Comparison of ENCODE assay signal across 8 mouse cellular contexts in the genomic region with DNA sequence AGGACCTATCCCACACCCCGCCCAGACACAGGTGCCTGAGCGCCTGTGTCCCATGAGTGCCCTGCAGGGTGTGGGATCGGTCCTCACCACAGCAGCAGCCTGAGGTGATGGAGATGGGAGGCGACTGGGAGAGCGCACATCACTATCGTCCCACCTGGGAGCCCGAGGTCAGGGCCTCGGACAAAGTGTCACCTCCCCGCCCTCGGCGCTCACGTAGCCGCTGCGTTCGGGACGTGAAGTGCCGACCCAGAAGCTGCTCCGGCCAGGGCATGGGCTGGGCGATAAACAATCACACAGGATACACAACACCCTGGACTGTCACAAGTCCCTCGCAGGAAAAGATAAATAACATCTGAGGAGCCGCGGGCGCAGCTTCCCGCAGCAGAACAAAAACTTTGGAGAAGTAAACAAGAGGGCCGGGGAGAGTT. TPM values are rescaled to one million over a fixed set of nuclear protein-coding genes. Genes with fewer than 3 reads are reported as not detected.
A peak's percentile ranks its signal among the peaks of the same experiment; 100 is the strongest.
DNase-seq lines count a peak whose midpoint lies in the region; ATAC-seq and TF ChIP-seq lines count a peak whose summit lies in the region.

No protein-coding gene starts in this region.

- no peaks in the 10 kb centered on the region for H3K36me3 ChIP-seq in heart, embryonic 14.5 days (ENCODE audit: control insufficient read depth, insufficient read depth, low read length)
- no peaks in the 10 kb centered on the region for H3K36me3 ChIP-seq in kidney, postnatal 0 days (ENCODE audit: insufficient read depth, low read length)

- no peak for ATAC-seq in heart, embryonic 14.5 days (ENCODE audit: insufficient number of reproducible peaks, insufficient read depth, low FRiP score, low read depth)
- 0 out of 2 replicates have a peak, but pooled peaks have one; percentile 18 for ATAC-seq in kidney, postnatal 0 days (replicated peaks; ENCODE audit: low FRiP score, low read depth)

- peaks cover 8% of the 10 kb centered on the region for H3K27me3 ChIP-seq in heart, embryonic 14.5 days (ENCODE audit: control insufficient read depth, insufficient read depth, low read length)
- H3K27me3 ChIP-seq in kidney, postnatal 0 days (ENCODE audit: insufficient read depth, low read length) = peaks cover 6% of the 10 kb centered on the region; the same call in 1 of the 2 replicates

- no peak overlapping the region for H3K27ac ChIP-seq in heart, embryonic 14.5 days (replicated peaks in 1 of 2; ENCODE audit: control insufficient read depth in 1 of 2, insufficient read depth in 1 of 2, low read depth in 2 of 2, low read length in 2 of 2)
- peak overlapping the region; percentile 19; the same call in 1 of the 2 replicates for H3K27ac ChIP-seq in kidney, postnatal 0 days

- WGBS in heart, embryonic 14.5 days = 2% methylated on average over 25 of the region's 25 CpGs
- 2% methylated on average over 25 of the region's 25 CpGs for WGBS in kidney, postnatal 0 days

- peak overlapping the region; percentile 39; the same call in 1 of the 2 replicates for H3K9ac ChIP-seq in heart, embryonic 14.5 days (ENCODE audit: low read length)
- H3K9ac ChIP-seq in kidney, postnatal 0 days (ENCODE audit: low read depth, low read length) = no peak overlapping the region

- peak overlapping the region; percentile 21 to 30 for H3K4me3 ChIP-seq in heart, embryonic 14.5 days (ENCODE audit: control insufficient read depth in 1 of 2, insufficient read depth in 1 of 2, low read depth in 1 of 2, low read length in 2 of 2)
- H3K4me3 ChIP-seq in kidney, postnatal 0 days (replicated peaks; ENCODE audit: low read depth, low read length) = peak overlapping the region; percentile 6; the same call in 1 of the 2 replicates

- peaks cover 17 to 18% of the 10 kb centered on the region in 2 experiments for H3K4me1 ChIP-seq in heart, embryonic 14.5 days (ENCODE audit: control insufficient read depth in 2 of 2, insufficient read depth in 2 of 2, low read length in 2 of 2)
- peaks cover 8% of the 10 kb centered on the region; the same call in 1 of the 2 replicates for H3K4me1 ChIP-seq in kidney, postnatal 0 days (replicated peaks; ENCODE audit: insufficient read depth, low read length)

- DNase-seq in adrenal gland, adult (ENCODE audit: inconsistent age in 2 of 2, low spot score in 1 of 2) = peak; percentile 70 to 71
- DNase-seq in adrenal gland, postnatal 4 days (ENCODE audit: low spot score in 2 of 2) = no peak
- peak; percentile 38 for DNase-seq in kidney, postnatal 0 days (ENCODE audit: low spot score)
- peak; percentile 71 for DNase-seq in lung, postnatal 36 days
- no peak for DNase-seq in left cerebral cortex, adult 18-20 months (ENCODE audit: low spot score in 2 of 2)
- DNase-seq in thymus, postnatal 10 days (ENCODE audit: low spot score in 2 of 2) = no peak
- no peak for DNase-seq in layer of hippocampus, postnatal 36 days

- H3K4me2 ChIP-seq in heart, embryonic 14.5 days (ENCODE audit: low read length) = peak overlapping the region; percentile 66
- H3K4me2 ChIP-seq in kidney, postnatal 0 days (ENCODE audit: low read length) = peak overlapping the region; percentile 47

- 0 out of 2 replicates have a peak, but pooled peaks cover 4% of the 10 kb centered on the region for H3K9me3 ChIP-seq in heart, embryonic 14.5 days (ENCODE audit: control insufficient read depth, low read length)
- no peaks in the 10 kb centered on the region for H3K9me3 ChIP-seq in kidney, postnatal 0 days (replicated peaks; ENCODE audit: low read length)

- no peak for TF ChIP-seq CTCF in kidney, postnatal 0 days (IDR thresholded peaks at IDR 0.05; ENCODE audit: low read depth)

RNA-seq across cellular contexts. Expression of a gene that starts 27.1 kb away (rescaled TPM):
- 10 to 100 TPM; 31.5 TPM for total RNA-seq in adrenal gland, postnatal 4 days (2021)
- 28.9 and 29.5 TPM in 2 replicates for polyA plus RNA-seq in heart, embryonic 14.5 days (2014; fragmentation: Nextera tagmentation; extraction: Ambion mirVana)
- 10.3 and 10.9 TPM in 2 replicates for polyA plus RNA-seq in kidney, postnatal 0 days (2015; fragmentation: Nextera tagmentation; extraction: Ambion mirVana)
- 10 to 100 TPM; 32.8 to 35.4 TPM for total RNA-seq in left cerebral cortex, adult 18-20 months (2021)
- total RNA-seq in layer of hippocampus, postnatal 36 days (2021) = 10 to 100 TPM; 34.2 to 40.2 TPM

Comparison
In these comparisons a context has a peak if more than half of its experiments do, and no peak if none do; other contexts are left out.
1. DNase-seq: peak in adrenal gland, adult (2 of 2), kidney, postnatal 0 days (single experiment) and lung, postnatal 36 days (single experiment); none in adrenal gland, postnatal 4 days (0 of 2), left cerebral cortex, adult 18-20 months (0 of 2), thymus, postnatal 10 days (0 of 2) and layer of hippocampus, postnatal 36 days (0 of 2).